Mouse (Mus musculus) liver, embryonic 16.5 days (tissue): ENCODE data around the gene Akap11. TPM values are rescaled to one million over a fixed set of nuclear protein-coding genes. Genes with fewer than 3 reads are reported as not detected.

Experiments
- ATAC-seq: fragments of 200-750 bp; cut with Nextera tagmentation; 2 replicates; pipeline ENCODE4 v1.8.0; 2017; ENCODE audit warnings: low read depth, mild to moderate bottlenecking, moderate number of reproducible peaks, moderate library complexity
- H3K27ac ChIP-seq: fragments of 300-500 bp; sonication (generic); 2 replicates; pipeline ENCODE4 v1.5.1; 2014; ENCODE audit warnings: mild to moderate bottlenecking, low read length
- H3K27me3 ChIP-seq: fragments of 300-500 bp; sonication (generic); 2 replicates; pipeline ENCODE4 v1.6.1; 2014; ENCODE audit warnings: low read depth, low read length, mixed read lengths; ENCODE audit not compliant: control insufficient read depth, insufficient read depth
- H3K36me3 ChIP-seq: fragments of 300-500 bp; sonication (generic); 2 replicates; pipeline ENCODE4 v1.6.1; 2014; ENCODE audit warnings: mild to moderate bottlenecking; ENCODE audit not compliant: control insufficient read depth, insufficient read depth
- H3K4me1 ChIP-seq: fragments of 300-500 bp; sonication (generic); 2 replicates; pipeline ENCODE4 v1.6.1; 2014; ENCODE audit warnings: low read depth, low read length, mixed read lengths; ENCODE audit not compliant: control insufficient read depth
- H3K4me2 ChIP-seq: fragments of 300-500 bp; sonication (generic); 2 replicates; pipeline ENCODE4 v1.6.1; 2014; ENCODE audit warnings: low read depth, low read length, mixed read lengths
- H3K4me3 ChIP-seq: fragments of 300-500 bp; sonication (generic); 2 replicates; pipeline ENCODE4 v1.5.1; 2014; ENCODE audit warnings: low read depth, mild to moderate bottlenecking, low read length
- H3K9ac ChIP-seq: fragments of 300-500 bp; sonication (generic); 2 replicates; pipeline ENCODE4 v1.6.1; 2014; ENCODE audit warnings: low read depth, low read length
- H3K9me3 ChIP-seq: fragments of 300-500 bp; sonication (generic); replicated peaks from 2 replicates; pipeline ENCODE4 v1.6.1; 2016; ENCODE audit warnings: low read length; ENCODE audit not compliant: control insufficient read depth
- WGBS: fragments of 180-500 bp; shearing (Covaris S2); extraction: QIAGEN DNeasy Blood & Tissue Kit; methylation state at CpG from one replicate; pipeline ENCODE4 v1.1.7; 2014; ENCODE audit not compliant: insufficient replicate concordance; 5-methylcytosine and 5-hydroxymethylcytosine counted together
- polyA plus RNA-seq: library from polyadenylated mRNA; unstranded; fragments of >200 nt; fragmentation: Nextera tagmentation; extraction: Ambion mirVana; gene quantifications from 2 replicates; pipeline ENCODE4 v1.2.1, GENCODE M21; 2015

Akap11 gene
- polyA plus RNA-seq, 1 experiment from 2014 or later, result 7.6 TPM

GRCm38 (mm10) chr14:78525059-78525458 is 11.5 kb downstream of the Akap11 start:
- Histone ChIP-seq H3K4me3 (no peak overlapping the region), H3K4me1 (peaks cover 20% of the 10 kb centered on the region), H3K27me3 (no peaks in the 10 kb centered on the region), H3K4me2 (no peak overlapping the region), H3K27ac (no peak overlapping the region), H3K9me3 (no peaks in the 10 kb centered on the region), H3K36me3 (no peaks in the 10 kb centered on the region), H3K9ac (no peak overlapping the region)
- no peak for ATAC-seq
- 78% methylated on average over 2 of the region's 2 CpGs for WGBS

GRCm38 (mm10) chr14:78510713-78511112 is 25.9 kb downstream of the Akap11 start:
- Histone ChIP-seq H3K9ac (no peak overlapping the region), H3K27me3 (no peaks in the 10 kb centered on the region), H3K4me3 (no peak overlapping the region), H3K4me2 (no peak overlapping the region), H3K4me1 (no peaks in the 10 kb centered on the region), H3K36me3 (peaks cover 31% of the 10 kb centered on the region), H3K9me3 (no peaks in the 10 kb centered on the region), H3K27ac (no peak overlapping the region)
- 76% methylated on average over 9 of the region's 9 CpGs for WGBS
- ATAC-seq, result no peak

GRCm38 (mm10) chr14:78509791-78510190 is 26.8 kb downstream of the Akap11 start:
- no peak for ATAC-seq
- Histone ChIP-seq H3K36me3 (peaks cover 31% of the 10 kb centered on the region), H3K4me2 (no peak overlapping the region), H3K27me3 (no peaks in the 10 kb centered on the region), H3K27ac (no peak overlapping the region), H3K4me1 (no peaks in the 10 kb centered on the region), H3K9ac (no peak overlapping the region), H3K9me3 (no peaks in the 10 kb centered on the region), H3K4me3 (no peak overlapping the region)
- WGBS, result 67% methylated on average over 6 of the region's 6 CpGs

GRCm38 (mm10) chr14:78500578-78500977 is 36.0 kb downstream of the Akap11 start:
- H3K36me3 ChIP-seq, result peaks cover 9% of the 10 kb centered on the region
- H3K4me3 ChIP-seq, result no peak overlapping the region
- peaks cover 17% of the 10 kb centered on the region for H3K4me1 ChIP-seq
- WGBS, result 72% methylated on average over 3 of the region's 3 CpGs
- no peak overlapping the region for H3K9ac ChIP-seq
- H3K9me3 ChIP-seq, result no peaks in the 10 kb centered on the region
- ATAC-seq, result no peak
- no peaks in the 10 kb centered on the region for H3K27me3 ChIP-seq
- no peak overlapping the region for H3K27ac ChIP-seq
- no peak overlapping the region for H3K4me2 ChIP-seq

GRCm38 (mm10) chr14:78496691-78497090 is 39.9 kb downstream of the Akap11 start:
- Histone ChIP-seq H3K27me3 (no peaks in the 10 kb centered on the region), H3K4me3 (no peak overlapping the region), H3K4me2 (peak overlapping the region; percentile 39), H3K4me1 (peaks cover 19% of the 10 kb centered on the region), H3K9ac (no peak overlapping the region), H3K36me3 (peaks cover 9% of the 10 kb centered on the region), H3K9me3 (no peaks in the 10 kb centered on the region), H3K27ac (peak overlapping the region; percentile 89)
- 30% methylated on average over 4 of the region's 4 CpGs for WGBS
- peak; percentile 75 for ATAC-seq

GRCm38 (mm10) chr14:78495241-78495640 is 41.4 kb downstream of the Akap11 start:
- Histone ChIP-seq H3K36me3 (no peaks in the 10 kb centered on the region; the same call in 1 of the 2 replicates), H3K4me1 (peaks cover 19% of the 10 kb centered on the region), H3K9ac (no peak overlapping the region), H3K4me2 (peak overlapping the region; percentile 34; the same call in 1 of the 2 replicates), H3K27ac (peak overlapping the region; percentile 83), H3K9me3 (no peaks in the 10 kb centered on the region), H3K4me3 (no peak overlapping the region), H3K27me3 (no peaks in the 10 kb centered on the region)
- peak; percentile 85 for ATAC-seq
- 29% methylated on average over 4 of the region's 4 CpGs for WGBS

- 70% methylated on average over 9 of the region's 9 CpGs for WGBS
- H3K4me3 ChIP-seq, result no peak overlapping the region
- ATAC-seq, result peak; percentile 20; the same call in 1 of the 2 replicates
Observed at GRCm38 (mm10) chr14:78492602-78493001, 44.0 kb downstream of the Akap11 start.

GRCm38 (mm10) chr14:78491432-78491831 is 45.2 kb downstream of the Akap11 start:
- Histone ChIP-seq H3K36me3 (no peaks in the 10 kb centered on the region; the same call in 1 of the 2 replicates), H3K4me2 (no peak overlapping the region), H3K4me3 (no peak overlapping the region), H3K27ac (no peak overlapping the region), H3K9me3 (no peaks in the 10 kb centered on the region), H3K27me3 (no peaks in the 10 kb centered on the region), H3K9ac (no peak overlapping the region), H3K4me1 (peaks cover 9% of the 10 kb centered on the region)
- ATAC-seq, result no peak

More at GRCm38 (mm10) chr14:78492602-78493001, 44.0 kb downstream of the Akap11 start:
- Histone ChIP-seq H3K4me2 (no peak overlapping the region), H3K36me3 (no peaks in the 10 kb centered on the region; the same call in 1 of the 2 replicates), H3K9me3 (no peaks in the 10 kb centered on the region), H3K27me3 (no peaks in the 10 kb centered on the region), H3K27ac (no peak overlapping the region), H3K4me1 (peaks cover 17% of the 10 kb centered on the region), H3K9ac (no peak overlapping the region)

GRCm38 (mm10) chr14:78482385-78483231 is 54.0 kb downstream of the Akap11 start:
- Histone ChIP-seq H3K27me3 (no peaks in the 10 kb centered on the region), H3K4me3 (no peak overlapping the region), H3K4me2 (no peak overlapping the region), H3K36me3 (no peaks in the 10 kb centered on the region), H3K27ac (no peak overlapping the region), H3K4me1 (no peaks in the 10 kb centered on the region), H3K9me3 (no peaks in the 10 kb centered on the region), H3K9ac (no peak overlapping the region)
- WGBS, result 21% methylated on average over 14 of the region's 14 CpGs
- peak; percentile 61 for ATAC-seq
